Mouse (Mus musculus): ENCODE results near the gene Gdf3. TPM values are rescaled to one million over a fixed set of nuclear protein-coding genes. Genes with fewer than 3 reads are reported as not detected.

Gdf3 gene
- polyA plus RNA-seq, 1 experiment from 2014 or later = 0.56 TPM

GRCm38 (mm10) chr6:122635315-122635714, 25.4 kb upstream of the Gdf3 start:
- H3K27ac ChIP-seq (ENCODE audit: low read depth, low read length) = no peak overlapping the region
- no peak overlapping the region for H3K9ac ChIP-seq (ENCODE audit: low read depth, low read length)
- no peaks in the 10 kb centered on the region for H3K9me3 ChIP-seq (replicated peaks; ENCODE audit: control insufficient read depth, low read length)
- 79% methylated on average over 7 of the region's 7 CpGs for WGBS (ENCODE audit: insufficient replicate concordance)
- no peaks in the 10 kb centered on the region for H3K4me1 ChIP-seq (ENCODE audit: control insufficient read depth, insufficient read depth, low read length)
- no peak for ATAC-seq (replicated peaks; ENCODE audit: insufficient number of reproducible peaks, low FRiP score, low TSS enrichment)
- no peaks in the 10 kb centered on the region for H3K36me3 ChIP-seq (ENCODE audit: control insufficient read depth, insufficient read depth, low read length)
- H3K4me2 ChIP-seq = no peak overlapping the region
- H3K4me3 ChIP-seq (ENCODE audit: low read depth, low read length) = no peak overlapping the region
- H3K27me3 ChIP-seq (ENCODE audit: control insufficient read depth, insufficient read depth, low read length) = no peaks in the 10 kb centered on the region

DNA sequence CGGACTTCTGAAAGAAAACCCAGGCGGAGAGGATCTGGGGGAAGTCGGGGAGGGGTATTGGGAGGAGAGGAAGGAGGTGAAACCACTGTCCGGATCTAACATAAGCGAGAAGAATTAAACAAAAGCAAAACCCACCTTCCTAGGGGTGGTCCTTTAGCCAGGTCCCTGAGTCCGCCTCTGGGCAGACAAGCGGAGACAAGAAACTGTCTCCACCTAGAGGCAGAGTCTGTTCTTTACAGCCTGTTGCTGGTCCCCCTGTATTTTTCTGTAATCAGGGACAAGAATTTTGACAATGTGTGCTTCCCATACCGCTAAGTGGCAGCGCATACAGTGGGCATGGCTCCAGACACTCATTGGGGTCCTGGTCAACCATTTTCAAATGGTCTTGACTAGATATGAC, 23.5 kb upstream of the Gdf3 start:
- no peak overlapping the region for H3K9ac ChIP-seq (ENCODE audit: low read depth, low read length)
- H3K27ac ChIP-seq (ENCODE audit: low read depth, low read length) = no peak overlapping the region
- WGBS (ENCODE audit: insufficient replicate concordance) = 35% methylated on average over 9 of the region's 9 CpGs
- no peak overlapping the region for H3K4me2 ChIP-seq
- H3K4me3 ChIP-seq (ENCODE audit: low read depth, low read length) = no peak overlapping the region
- no peaks in the 10 kb centered on the region for H3K36me3 ChIP-seq (ENCODE audit: control insufficient read depth, insufficient read depth, low read length)
- no peak for ATAC-seq (replicated peaks; ENCODE audit: insufficient number of reproducible peaks, low FRiP score, low TSS enrichment)
- peaks cover 2% of the 10 kb centered on the region; the same call in 1 of the 2 replicates for H3K27me3 ChIP-seq (ENCODE audit: control insufficient read depth, insufficient read depth, low read length)
- H3K4me1 ChIP-seq (ENCODE audit: control insufficient read depth, insufficient read depth, low read length) = no peaks in the 10 kb centered on the region
- H3K9me3 ChIP-seq (replicated peaks; ENCODE audit: control insufficient read depth, low read length) = no peaks in the 10 kb centered on the region

DNA sequence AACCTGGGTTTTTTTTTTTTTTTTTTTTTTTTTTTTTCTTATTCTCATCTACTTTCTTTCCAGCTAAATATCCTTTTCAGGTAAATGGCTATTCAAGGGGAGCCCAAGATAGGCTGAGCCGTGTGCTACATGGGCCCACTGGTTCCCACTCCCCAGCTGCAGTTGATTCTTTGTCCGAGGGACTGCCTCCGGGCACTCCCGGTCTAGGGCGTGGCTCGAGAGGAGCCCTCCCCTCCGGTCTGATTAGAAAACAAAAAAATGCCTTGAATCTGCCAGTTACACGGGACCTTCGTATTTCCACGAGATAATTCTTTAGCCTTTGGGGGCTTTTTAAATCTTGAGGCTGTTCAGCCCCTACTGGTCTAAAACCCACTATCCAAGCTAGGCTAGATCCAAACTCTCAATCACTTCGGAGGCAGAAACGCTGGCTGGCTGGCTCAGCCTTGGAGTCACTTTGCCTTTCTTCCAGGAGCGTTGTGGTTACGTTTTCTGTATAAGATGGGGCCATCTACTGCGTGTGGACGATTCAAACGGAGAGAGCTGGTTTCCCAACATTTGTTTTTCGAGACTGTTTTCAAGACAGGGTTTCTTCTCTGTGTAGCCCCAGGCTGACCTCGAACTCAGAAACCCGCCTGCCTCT, 17.7 kb upstream of the Gdf3 start:
- Histone ChIP-seq H3K4me3 (ENCODE audit: low read depth, low read length) (peak overlapping the region; percentile 23), H3K9ac (ENCODE audit: low read depth, low read length) (no peak overlapping the region), H3K27ac (ENCODE audit: low read depth, low read length) (no peak overlapping the region), H3K4me2 (peak overlapping the region; percentile 54), H3K36me3 (ENCODE audit: control insufficient read depth, insufficient read depth, low read length) (no peaks in the 10 kb centered on the region), H3K4me1 (ENCODE audit: control insufficient read depth, insufficient read depth, low read length) (no peaks in the 10 kb centered on the region), H3K27me3 (ENCODE audit: control insufficient read depth, insufficient read depth, low read length) (peaks cover 8% of the 10 kb centered on the region; the same call in 1 of the 2 replicates), H3K9me3 (replicated peaks; ENCODE audit: control insufficient read depth, low read length) (no peaks in the 10 kb centered on the region)
- WGBS (ENCODE audit: insufficient replicate concordance) = 17% methylated on average over 20 of the region's 20 CpGs
- 0 out of 2 replicates have a peak, but pooled peaks have one; percentile 39 for ATAC-seq (replicated peaks; ENCODE audit: insufficient number of reproducible peaks, low FRiP score, low TSS enrichment)

DNA sequence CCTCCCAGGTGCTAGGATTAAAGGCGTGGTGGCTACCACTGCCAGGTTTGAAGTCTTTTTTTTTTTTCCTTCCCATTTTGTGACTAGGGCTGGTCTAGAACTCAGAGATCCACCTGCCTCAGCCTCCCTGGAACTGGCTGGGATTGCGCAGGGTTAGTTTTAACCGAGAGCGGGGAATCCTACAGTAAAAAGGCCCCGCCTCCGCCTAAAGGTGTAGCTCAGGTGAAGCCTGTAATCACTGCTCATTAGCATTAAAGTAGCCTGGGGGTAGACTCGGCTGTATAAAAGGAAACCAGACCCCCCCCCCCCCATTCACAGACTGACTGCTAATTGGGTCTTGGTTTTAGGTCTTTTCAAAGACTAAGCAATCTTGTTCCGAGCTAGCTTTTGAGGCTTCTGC, 16.2 kb upstream of the Gdf3 start, which contains the start of gene Dppa3:
Gene Dppa3, plus strand, starts transcription at position 301 of the 400 bp plus-strand sequence.
- Histone ChIP-seq H3K9me3 (replicated peaks; ENCODE audit: control insufficient read depth, low read length) (no peaks in the 10 kb centered on the region), H3K4me2 (peak within 1 kb of the TSS; percentile 54), H3K4me3 (ENCODE audit: low read depth, low read length) (peak within 1 kb of the TSS; percentile 23), H3K4me1 (ENCODE audit: control insufficient read depth, insufficient read depth, low read length) (no peaks in the 10 kb centered on the region), H3K27me3 (ENCODE audit: control insufficient read depth, insufficient read depth, low read length) (peaks cover 8% of the 10 kb centered on the region; the same call in 1 of the 2 replicates), H3K27ac (ENCODE audit: low read depth, low read length) (no peak within 1 kb of the TSS), H3K9ac (ENCODE audit: low read depth, low read length) (no peak within 1 kb of the TSS), H3K36me3 (ENCODE audit: control insufficient read depth, insufficient read depth, low read length) (no peaks in the 10 kb centered on the region)
- no peak for ATAC-seq (replicated peaks; ENCODE audit: insufficient number of reproducible peaks, low FRiP score, low TSS enrichment)
- 75% methylated on average over 8 of the region's 8 CpGs for WGBS (ENCODE audit: insufficient replicate concordance)

- Histone ChIP-seq H3K4me3 (ENCODE audit: low read depth, low read length) (no peak overlapping the region), H3K36me3 (ENCODE audit: control insufficient read depth, insufficient read depth, low read length) (no peaks in the 10 kb centered on the region), H3K27me3 (ENCODE audit: control insufficient read depth, insufficient read depth, low read length) (peaks cover 8% of the 10 kb centered on the region; the same call in 1 of the 2 replicates), H3K9ac (ENCODE audit: low read depth, low read length) (no peak overlapping the region), H3K9me3 (replicated peaks; ENCODE audit: control insufficient read depth, low read length) (no peaks in the 10 kb centered on the region), H3K4me2 (no peak overlapping the region), H3K27ac (ENCODE audit: low read depth, low read length) (no peak overlapping the region), H3K4me1 (ENCODE audit: control insufficient read depth, insufficient read depth, low read length) (no peaks in the 10 kb centered on the region)
- 77% methylated on average over 4 of the region's 4 CpGs for WGBS (ENCODE audit: insufficient replicate concordance)
- no peak for ATAC-seq (replicated peaks; ENCODE audit: insufficient number of reproducible peaks, low FRiP score, low TSS enrichment)
These were observed 15.3 kb upstream of the Gdf3 start for GRCm38 (mm10) chr6:122625156-122625555.

DNA sequence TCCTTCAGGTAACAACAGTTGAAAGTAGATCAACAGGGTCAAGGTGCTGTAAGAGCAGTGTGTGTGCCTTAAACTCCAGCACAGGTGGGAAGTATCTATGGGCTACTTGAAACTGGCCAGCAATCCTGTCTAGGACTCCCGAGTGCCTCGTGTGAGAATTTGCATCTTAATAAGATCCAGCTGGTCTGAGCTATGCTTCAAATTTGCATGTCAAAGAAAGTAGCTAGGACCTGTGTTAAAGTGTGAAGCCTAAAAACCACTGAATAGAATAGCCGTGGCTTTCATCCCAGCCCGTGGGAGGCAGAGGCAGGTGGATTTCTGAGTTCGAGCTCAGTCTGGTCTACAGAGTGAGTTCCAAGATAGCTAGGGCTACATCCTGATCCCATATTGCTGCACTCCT, 14.6 kb upstream of the Gdf3 start:
- no peak overlapping the region for H3K4me3 ChIP-seq (ENCODE audit: low read depth, low read length)
- H3K9me3 ChIP-seq (replicated peaks; ENCODE audit: control insufficient read depth, low read length) = no peaks in the 10 kb centered on the region
- H3K4me2 ChIP-seq = no peak overlapping the region
- 45% methylated on average over 5 of the region's 5 CpGs for WGBS (ENCODE audit: insufficient replicate concordance)
- no peak overlapping the region for H3K27ac ChIP-seq (ENCODE audit: low read depth, low read length)
- no peaks in the 10 kb centered on the region for H3K4me1 ChIP-seq (ENCODE audit: control insufficient read depth, insufficient read depth, low read length)
- ATAC-seq (replicated peaks; ENCODE audit: insufficient number of reproducible peaks, low FRiP score, low TSS enrichment) = no peak
- H3K9ac ChIP-seq (ENCODE audit: low read depth, low read length) = no peak overlapping the region
- no peaks in the 10 kb centered on the region for H3K36me3 ChIP-seq (ENCODE audit: control insufficient read depth, insufficient read depth, low read length)
- peaks cover 8% of the 10 kb centered on the region; the same call in 1 of the 2 replicates for H3K27me3 ChIP-seq (ENCODE audit: control insufficient read depth, insufficient read depth, low read length)

DNA sequence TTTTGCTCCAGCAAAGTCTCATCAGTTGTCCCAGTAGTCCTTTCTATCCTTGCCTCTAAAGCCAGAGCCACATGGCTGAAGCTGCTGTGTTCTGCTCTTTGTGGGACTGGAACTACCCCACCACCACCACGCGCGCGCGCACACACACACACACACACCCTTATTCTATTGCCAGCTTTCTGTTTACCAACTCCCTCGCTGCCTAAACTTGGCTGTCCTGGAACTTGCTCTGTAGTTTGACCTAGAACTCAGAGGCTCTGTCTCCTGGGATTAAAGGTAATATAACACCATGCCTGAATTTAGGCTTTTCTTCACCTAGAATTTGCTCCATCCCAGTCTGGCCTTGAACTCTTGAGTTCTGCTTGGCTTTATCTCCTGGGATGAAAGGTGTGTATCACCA, 11.2 kb upstream of the Gdf3 start:
- Histone ChIP-seq H3K36me3 (ENCODE audit: control insufficient read depth, insufficient read depth, low read length) (no peaks in the 10 kb centered on the region), H3K9me3 (replicated peaks; ENCODE audit: control insufficient read depth, low read length) (no peaks in the 10 kb centered on the region), H3K4me1 (ENCODE audit: control insufficient read depth, insufficient read depth, low read length) (no peaks in the 10 kb centered on the region), H3K4me3 (ENCODE audit: low read depth, low read length) (no peak overlapping the region), H3K27me3 (ENCODE audit: control insufficient read depth, insufficient read depth, low read length) (no peaks in the 10 kb centered on the region), H3K9ac (ENCODE audit: low read depth, low read length) (no peak overlapping the region), H3K27ac (ENCODE audit: low read depth, low read length) (no peak overlapping the region), H3K4me2 (no peak overlapping the region)
- WGBS (ENCODE audit: insufficient replicate concordance) = 93% methylated on average over 6 of the region's 6 CpGs
- no peak for ATAC-seq (replicated peaks; ENCODE audit: insufficient number of reproducible peaks, low FRiP score, low TSS enrichment)

DNA sequence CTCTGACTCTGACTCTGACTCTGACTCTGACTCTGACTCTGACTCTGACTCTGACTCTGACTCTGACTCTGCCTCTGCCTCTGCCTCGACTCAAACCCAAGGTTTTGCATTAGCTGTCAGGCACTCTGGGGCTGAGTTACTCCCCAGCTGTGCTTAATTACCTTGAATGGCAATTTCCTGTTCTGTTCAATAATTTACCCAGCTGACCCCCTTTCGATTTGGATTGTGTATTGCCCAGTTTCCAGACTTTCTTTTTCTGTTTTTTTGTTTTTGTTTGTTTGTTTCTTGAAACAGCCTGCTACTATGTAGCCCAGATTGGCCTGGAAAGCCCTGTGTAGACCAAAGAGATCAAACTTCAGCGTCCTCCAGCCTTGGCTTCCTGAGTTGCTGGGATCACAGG, 6.1 kb upstream of the Gdf3 start:
- no peaks in the 10 kb centered on the region for H3K4me1 ChIP-seq (ENCODE audit: control insufficient read depth, insufficient read depth, low read length)
- no peaks in the 10 kb centered on the region for H3K36me3 ChIP-seq (ENCODE audit: control insufficient read depth, insufficient read depth, low read length)
- no peak overlapping the region for H3K27ac ChIP-seq (ENCODE audit: low read depth, low read length)
- H3K9me3 ChIP-seq (replicated peaks; ENCODE audit: control insufficient read depth, low read length) = no peaks in the 10 kb centered on the region; the same call in 1 of the 2 replicates
- no peak for ATAC-seq (replicated peaks; ENCODE audit: insufficient number of reproducible peaks, low FRiP score, low TSS enrichment)
- H3K9ac ChIP-seq (ENCODE audit: low read depth, low read length) = no peak overlapping the region
- no peak overlapping the region for H3K4me3 ChIP-seq (ENCODE audit: low read depth, low read length)
- no peaks in the 10 kb centered on the region for H3K27me3 ChIP-seq (ENCODE audit: control insufficient read depth, insufficient read depth, low read length)
- 60% methylated on average over 3 of the region's 3 CpGs for WGBS (ENCODE audit: insufficient replicate concordance)
- no peak overlapping the region for H3K4me2 ChIP-seq

DNA sequence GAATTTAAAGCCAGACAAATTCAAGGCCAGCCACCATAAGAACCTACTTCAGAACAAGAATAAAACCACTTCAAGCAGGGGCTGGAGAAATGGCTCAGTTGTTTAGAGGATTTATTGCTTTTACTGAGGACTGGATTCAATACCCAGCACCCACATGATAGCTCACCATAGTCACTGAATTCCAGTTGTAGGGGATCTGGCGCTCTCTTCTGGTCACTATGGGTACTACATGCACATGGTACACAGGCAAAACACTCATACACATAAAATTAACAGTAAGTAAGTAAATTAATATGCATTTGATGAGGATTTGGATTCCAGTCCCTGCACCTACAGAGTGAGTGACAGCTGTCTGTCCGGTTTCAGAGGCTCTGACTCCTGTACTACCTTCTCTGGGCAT, 4.2 kb upstream of the Gdf3 start:
- H3K27ac ChIP-seq (ENCODE audit: low read depth, low read length) = no peak overlapping the region
- H3K4me3 ChIP-seq (ENCODE audit: low read depth, low read length) = no peak overlapping the region
- WGBS (ENCODE audit: insufficient replicate concordance) = 58% methylated on average over 2 of the region's 2 CpGs
- no peaks in the 10 kb centered on the region for H3K36me3 ChIP-seq (ENCODE audit: control insufficient read depth, insufficient read depth, low read length)
- no peak for ATAC-seq (replicated peaks; ENCODE audit: insufficient number of reproducible peaks, low FRiP score, low TSS enrichment)
- H3K27me3 ChIP-seq (ENCODE audit: control insufficient read depth, insufficient read depth, low read length) = no peaks in the 10 kb centered on the region
- no peak overlapping the region for H3K4me2 ChIP-seq
- no peak overlapping the region for H3K9ac ChIP-seq (ENCODE audit: low read depth, low read length)
- no peaks in the 10 kb centered on the region; the same call in 1 of the 2 replicates for H3K9me3 ChIP-seq (replicated peaks; ENCODE audit: control insufficient read depth, low read length)
- no peaks in the 10 kb centered on the region for H3K4me1 ChIP-seq (ENCODE audit: control insufficient read depth, insufficient read depth, low read length)

Data from heart, embryonic 11.5 days (tissue).